Mouse (Mus musculus) ovary, postnatal 14 days (tissue): ENCODE results near the gene 3110082J24Rik.
A peak's percentile ranks its signal among the peaks of the same experiment; 100 is the strongest.

Source experiments
- DNase-seq: peaks from one replicate; pipeline ENCODE4 v3.0.0; 2022; ENCODE audit warnings: low spot score

3110082J24Rik gene

GRCm38 (mm10) chr5:30105668-30106300 is at the start of gene 3110082J24Rik:
Gene 3110082J24Rik, minus strand, starts transcription at chr5:30106086.
- DNase-seq, result no peak

- no peak for DNase-seq
Observed at GRCm38 (mm10) chr5:30155395-30155792, 49.5 kb upstream of the 3110082J24Rik start.

- peak; percentile 94 for DNase-seq
Observed at GRCm38 (mm10) chr5:30154474-30155394, 48.8 kb upstream of the 3110082J24Rik start, which contains the start of the genes Hadha and Hadhb. Gene Hadha, minus strand, starts transcription at chr5:30155162. Gene Hadhb, plus strand, starts transcription at chr5:30155248.

- DNase-seq, result no peak
Observed at GRCm38 (mm10) chr5:30154013-30154412, 48.1 kb upstream of the 3110082J24Rik start.

- no peak for DNase-seq
Observed at GRCm38 (mm10) chr5:30153222-30153621, 47.3 kb upstream of the 3110082J24Rik start.

GRCm38 (mm10) chr5:30152413-30152812 is 46.5 kb upstream of the 3110082J24Rik start:
- no peak for DNase-seq

GRCm38 (mm10) chr5:30152007-30152406 is 46.1 kb upstream of the 3110082J24Rik start:
- DNase-seq, result no peak

GRCm38 (mm10) chr5:30148133-30148920 is 42.4 kb upstream of the 3110082J24Rik start:
- no peak for DNase-seq

GRCm38 (mm10) chr5:30146526-30146925 is 40.6 kb upstream of the 3110082J24Rik start:
- DNase-seq, result no peak

GRCm38 (mm10) chr5:30138193-30138592 is 32.3 kb upstream of the 3110082J24Rik start:
- DNase-seq, result no peak

- DNase-seq, result no peak
Observed at GRCm38 (mm10) chr5:30137271-30137670, 31.4 kb upstream of the 3110082J24Rik start.

GRCm38 (mm10) chr5:30135711-30136231 is 29.9 kb upstream of the 3110082J24Rik start:
- no peak for DNase-seq

- DNase-seq, result no peak
Observed at GRCm38 (mm10) chr5:30132173-30132572, 26.3 kb upstream of the 3110082J24Rik start.

GRCm38 (mm10) chr5:30131246-30131645 is 25.4 kb upstream of the 3110082J24Rik start:
- DNase-seq, result no peak

- DNase-seq, result no peak
Observed at GRCm38 (mm10) chr5:30128680-30129079, 22.8 kb upstream of the 3110082J24Rik start.

GRCm38 (mm10) chr5:30127921-30128597 is 22.2 kb upstream of the 3110082J24Rik start:
- DNase-seq, result no peak

GRCm38 (mm10) chr5:30126756-30127155 is 20.9 kb upstream of the 3110082J24Rik start:
- DNase-seq, result no peak

GRCm38 (mm10) chr5:30125587-30125986 is 19.7 kb upstream of the 3110082J24Rik start:
- no peak for DNase-seq

GRCm38 (mm10) chr5:30122481-30122880 is 16.6 kb upstream of the 3110082J24Rik start:
- no peak for DNase-seq

GRCm38 (mm10) chr5:30120106-30120505 is 14.2 kb upstream of the 3110082J24Rik start:
- no peak for DNase-seq

- DNase-seq, result no peak
Observed at GRCm38 (mm10) chr5:30119163-30119562, 13.3 kb upstream of the 3110082J24Rik start.
